Mouse (Mus musculus): Measurements from ENCODE around the gene Gtf2i. TPM values are rescaled to one million over a fixed set of nuclear protein-coding genes. Genes with fewer than 3 reads are reported as not detected.

Gene Gtf2i
- polyA plus RNA-seq, 1 experiment from 2014 or later: 132 TPM

DNA sequence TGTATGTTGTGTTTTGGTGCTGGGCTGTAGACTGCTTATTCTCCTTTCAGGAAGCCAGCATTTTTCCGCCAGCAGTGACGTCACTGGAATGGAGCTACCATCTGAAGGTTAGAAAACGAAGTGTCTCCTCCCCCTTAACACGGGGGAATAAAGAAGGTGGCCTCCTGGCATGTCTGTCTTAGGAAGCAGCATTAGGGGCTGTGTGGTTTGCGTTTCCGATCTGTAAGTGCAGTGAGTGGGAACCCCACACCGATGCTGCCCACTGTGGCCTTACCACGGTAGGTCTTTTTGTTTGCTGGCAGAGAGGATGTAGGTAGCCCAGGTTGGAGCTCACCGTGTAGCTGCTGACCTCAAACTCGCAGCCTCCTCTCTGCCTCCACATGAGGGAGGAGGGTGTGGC, 107.8 kb downstream of the Gtf2i start:
- ATAC-seq (replicated peaks; ENCODE audit: extremely low read depth, insufficient read depth, low FRiP score): no peak
- Histone ChIP-seq H3K9me3 (replicated peaks; ENCODE audit: control insufficient read depth, low read length) (0 out of 2 replicates have a peak, but pooled peaks cover 4% of the 10 kb centered on the region), H3K4me3 (ENCODE audit: low read length) (no peak overlapping the region), H3K9ac (ENCODE audit: low read length) (no peak overlapping the region), H3K27me3 (ENCODE audit: control insufficient read depth, insufficient read depth, low read length) (no peaks in the 10 kb centered on the region), H3K27ac (ENCODE audit: low read length) (no peak overlapping the region), H3K4me2 (ENCODE audit: low read depth, low read length) (no peak overlapping the region), H3K36me3 (ENCODE audit: control insufficient read depth, insufficient read depth) (peaks cover 4% of the 10 kb centered on the region; the same call in 1 of the 2 replicates), H3K4me1 (ENCODE audit: control insufficient read depth, insufficient read depth, low read length) (no peaks in the 10 kb centered on the region)
- WGBS: 76% methylated on average over 10 of the region's 10 CpGs

GRCm38 (mm10) chr5:134193664-134194063, 120.9 kb downstream of the Gtf2i start:
- Histone ChIP-seq H3K27ac (ENCODE audit: low read length) (no peak overlapping the region), H3K9ac (ENCODE audit: low read length) (no peak overlapping the region), H3K4me2 (ENCODE audit: low read depth, low read length) (no peak overlapping the region), H3K36me3 (ENCODE audit: control insufficient read depth, insufficient read depth) (peaks cover 9% of the 10 kb centered on the region; the same call in 1 of the 2 replicates), H3K4me3 (ENCODE audit: low read length) (no peak overlapping the region), H3K4me1 (ENCODE audit: control insufficient read depth, insufficient read depth, low read length) (no peaks in the 10 kb centered on the region), H3K27me3 (ENCODE audit: control insufficient read depth, insufficient read depth, low read length) (no peaks in the 10 kb centered on the region), H3K9me3 (replicated peaks; ENCODE audit: control insufficient read depth, low read length) (no peaks in the 10 kb centered on the region)
- 78% methylated on average over 8 of the region's 8 CpGs for WGBS
- no peak for ATAC-seq (replicated peaks; ENCODE audit: extremely low read depth, insufficient read depth, low FRiP score)

DNA sequence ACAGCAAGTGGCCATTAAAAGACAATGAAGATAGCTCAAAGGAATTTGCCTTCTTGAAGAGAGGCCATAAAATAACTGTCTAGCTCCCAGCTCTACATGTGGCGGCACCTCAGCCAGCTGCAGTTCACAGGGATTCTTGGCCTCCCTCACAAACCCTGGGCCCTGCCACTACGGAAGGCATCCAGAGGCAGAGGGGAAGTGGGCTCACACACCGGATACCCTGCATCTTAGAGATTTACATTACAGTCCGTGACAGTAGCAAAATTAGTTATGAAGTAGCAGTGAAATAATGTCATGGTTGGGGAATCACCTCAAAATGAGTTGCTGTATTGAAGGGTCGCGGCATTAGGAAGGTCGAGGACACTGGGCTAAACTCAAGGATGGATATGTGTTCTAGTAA, 126.0 kb downstream of the Gtf2i start:
- Histone ChIP-seq H3K27ac (ENCODE audit: low read length) (no peak overlapping the region), H3K9ac (ENCODE audit: low read length) (no peak overlapping the region), H3K36me3 (ENCODE audit: control insufficient read depth, insufficient read depth) (no peaks in the 10 kb centered on the region), H3K4me1 (ENCODE audit: control insufficient read depth, insufficient read depth, low read length) (peaks cover 5% of the 10 kb centered on the region), H3K4me3 (ENCODE audit: low read length) (no peak overlapping the region), H3K27me3 (ENCODE audit: control insufficient read depth, insufficient read depth, low read length) (no peaks in the 10 kb centered on the region), H3K9me3 (replicated peaks; ENCODE audit: control insufficient read depth, low read length) (peaks cover 4% of the 10 kb centered on the region; the same call in 1 of the 2 replicates), H3K4me2 (ENCODE audit: low read depth, low read length) (no peak overlapping the region)
- ATAC-seq (replicated peaks; ENCODE audit: extremely low read depth, insufficient read depth, low FRiP score): no peak
- 76% methylated on average over 7 of the region's 7 CpGs for WGBS

Small RNA genes within 50 kb of the gene (microRNA-seq; reads per million reads assigned to microRNA genes)
- gene Mir3965: not detected

Other genes starting within 250 kb of the Gtf2i start
- 5.5 and 5.9 TPM in 2 replicates for gene Castor2, start 215.0 kb downstream of the Gtf2i start, polyA plus RNA-seq (2015; fragmentation: Nextera tagmentation; extraction: Ambion mirVana)
- 23.1 and 25.1 TPM in 2 replicates for gene Rcc1l, start 138.0 kb downstream of the Gtf2i start, polyA plus RNA-seq (2015; fragmentation: Nextera tagmentation; extraction: Ambion mirVana)
- 5.0 and 6.7 TPM in 2 replicates for gene Gtf2ird2, start 130.7 kb downstream of the Gtf2i start, polyA plus RNA-seq (2015; fragmentation: Nextera tagmentation; extraction: Ambion mirVana)
- 3.0 and 3.5 TPM in 2 replicates for gene Ncf1, start 85.1 kb downstream of the Gtf2i start, polyA plus RNA-seq (2015; fragmentation: Nextera tagmentation; extraction: Ambion mirVana)
- gene Gtf2ird1, start 142.0 kb upstream of the Gtf2i start, polyA plus RNA-seq (2015; fragmentation: Nextera tagmentation; extraction: Ambion mirVana): 48.2 and 50.7 TPM in 2 replicates
- 1.4 TPM in 2 replicates for gene Clip2, start 237.7 kb upstream of the Gtf2i start, polyA plus RNA-seq (2015; fragmentation: Nextera tagmentation; extraction: Ambion mirVana)
- gene Syna, start 245.4 kb upstream of the Gtf2i start, polyA plus RNA-seq (2015; fragmentation: Nextera tagmentation; extraction: Ambion mirVana): not detected in 2 replicates

Measured in heart, embryonic 16.5 days (tissue).